Mouse (Mus musculus) G1E (cell line): ENCODE results near the gene Omt2b.
"Not testable (repeated sequence)": the region's sequence is repeated elsewhere in the genome, so short reads cannot be mapped to it uniquely, and the experiment has no call there.

Source experiments
- CTCF ChIP-seq: IDR thresholded peaks from 2 replicates; pipeline ENCODE4 v1.5.1; 2012; ENCODE audit warnings: low read depth, low read length, inconsistent platforms, mixed read lengths
- POLR2AphosphoS5 ChIP-seq: IDR thresholded peaks from 2 replicates; pipeline ENCODE4 v1.6.1; 2012; ENCODE audit warnings: low read depth, low read length, inconsistent platforms; ENCODE audit not compliant: insufficient replicate concordance

- not testable (repeated sequence) for TF ChIP-seq CTCF, POLR2AphosphoS5
Measured at GRCm38 (mm10) chr9:78293683-78294082, 33.7 kb upstream of the Omt2b start.
